Mouse (Mus musculus) midbrain, embryonic 15.5 days (tissue): ENCODE measurements at regions not wholly inside any gene's neighbourhood (a gene's known extent, or its start where the extent isn't known, plus 50 kb on each side); places are given as distances from the start of the nearest gene placed in this dataset.

ENCODE experiments used
- ATAC-seq: fragments of 200-750 bp; cut with Nextera tagmentation; replicated peaks from 2 replicates; pipeline ENCODE4 v1.8.0; 2017; ENCODE audit warnings: moderate TSS enrichment
- H3K27ac ChIP-seq: fragments of 300-500 bp; sonication (generic); 2 replicates; pipeline ENCODE4 v1.5.1; 2015; ENCODE audit warnings: mild to moderate bottlenecking, inconsistent platforms
- H3K27me3 ChIP-seq: fragments of 300-500 bp; sonication (generic); replicated peaks from 2 replicates; pipeline ENCODE4 v1.6.1; 2015; ENCODE audit warnings: inconsistent platforms
- H3K36me3 ChIP-seq: fragments of 300-500 bp; sonication (generic); replicated peaks from 2 replicates; pipeline ENCODE4 v1.6.1; 2015; ENCODE audit warnings: inconsistent platforms
- H3K4me1 ChIP-seq: fragments of 300-500 bp; sonication (generic); 2 replicates; pipeline ENCODE4 v1.6.1; 2015; ENCODE audit warnings: inconsistent platforms
- H3K4me2 ChIP-seq: fragments of 300-500 bp; sonication (generic); 2 replicates; pipeline ENCODE4 v1.6.1; 2015; ENCODE audit warnings: inconsistent platforms, mild to moderate bottlenecking, moderate library complexity
- H3K4me3 ChIP-seq: fragments of 300-500 bp; sonication (generic); 2 replicates; pipeline ENCODE4 v1.5.1; 2015; ENCODE audit warnings: mild to moderate bottlenecking, inconsistent platforms
- H3K9ac ChIP-seq: fragments of 300-500 bp; sonication (generic); 2 replicates; pipeline ENCODE4 v1.6.1; 2015; ENCODE audit warnings: mild to moderate bottlenecking, inconsistent platforms
- H3K9me3 ChIP-seq: fragments of 300-500 bp; sonication (generic); 2 replicates; pipeline ENCODE4 v1.6.1; 2016; ENCODE audit warnings: inconsistent platforms
- WGBS: fragments of 180-500 bp; shearing (Covaris S2); methylation state at CpG from one replicate; pipeline ENCODE4 v1.1.7; 2015; ENCODE audit warnings: mixed read lengths; 5-methylcytosine and 5-hydroxymethylcytosine counted together

- no peaks in the 10 kb centered on the region for H3K27me3 ChIP-seq
- H3K4me2 ChIP-seq, result no peak overlapping the region
- no peaks in the 10 kb centered on the region for H3K36me3 ChIP-seq
- H3K9me3 ChIP-seq, result no peaks in the 10 kb centered on the region
- no peak overlapping the region for H3K9ac ChIP-seq
- no peak overlapping the region for H3K27ac ChIP-seq
- no peaks in the 10 kb centered on the region for H3K4me1 ChIP-seq
- peak; percentile 84; the same call in 1 of the 2 replicates for ATAC-seq
- 46% methylated on average over 8 of the region's 8 CpGs for WGBS
- no peak overlapping the region for H3K4me3 ChIP-seq
These were observed 394.8 kb downstream of the Lrriq3 start for GRCm38 (mm10) chr3:155487877-155488537.

DNA sequence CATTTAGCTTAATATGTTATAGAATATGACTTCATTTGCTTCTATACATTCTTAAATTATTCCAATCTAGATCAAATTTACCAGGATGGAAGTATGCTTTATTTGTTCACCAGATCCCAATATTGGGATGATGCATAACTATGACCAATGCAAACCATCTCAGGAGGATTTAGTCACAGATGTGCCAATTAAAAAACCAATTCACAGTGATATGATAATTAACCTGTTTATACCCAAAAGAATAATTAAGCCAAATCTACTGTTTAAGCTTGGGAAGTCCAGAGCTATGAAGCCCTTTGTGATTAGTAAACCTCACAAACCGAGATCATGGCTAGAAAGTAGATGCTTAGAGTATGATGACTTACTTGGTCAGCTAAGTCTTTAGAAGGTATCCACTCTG, 397.4 kb downstream of the Lrriq3 start:
- no peaks in the 10 kb centered on the region for H3K36me3 ChIP-seq
- no peak for ATAC-seq
- H3K9ac ChIP-seq, result no peak overlapping the region
- H3K4me1 ChIP-seq, result no peaks in the 10 kb centered on the region
- WGBS, result 46% methylated on average over 1 of the region's 1 CpGs
- H3K9me3 ChIP-seq, result no peaks in the 10 kb centered on the region
- H3K27me3 ChIP-seq, result no peaks in the 10 kb centered on the region
- H3K27ac ChIP-seq, result no peak overlapping the region
- H3K4me3 ChIP-seq, result no peak overlapping the region
- H3K4me2 ChIP-seq, result no peak overlapping the region

- Histone ChIP-seq H3K27ac (no peak overlapping the region), H3K9me3 (no peaks in the 10 kb centered on the region), H3K4me2 (no peak overlapping the region), H3K4me3 (no peak overlapping the region), H3K27me3 (no peaks in the 10 kb centered on the region), H3K36me3 (no peaks in the 10 kb centered on the region), H3K4me1 (no peaks in the 10 kb centered on the region), H3K9ac (no peak overlapping the region)
- ATAC-seq, result no peak
- 91% methylated on average over 1 of the region's 1 CpGs for WGBS
These were observed 417.1 kb downstream of the Lrriq3 start for GRCm38 (mm10) chr3:155510161-155510857.

GRCm38 (mm10) chr3:155513885-155514284, 420.7 kb downstream of the Lrriq3 start:
- no peaks in the 10 kb centered on the region for H3K9me3 ChIP-seq
- no peaks in the 10 kb centered on the region for H3K4me1 ChIP-seq
- no peaks in the 10 kb centered on the region for H3K27me3 ChIP-seq
- H3K4me3 ChIP-seq, result no peak overlapping the region
- H3K27ac ChIP-seq, result no peak overlapping the region
- ATAC-seq, result no peak
- no peak overlapping the region for H3K9ac ChIP-seq
- WGBS, result 82% methylated on average over 2 of the region's 2 CpGs
- H3K36me3 ChIP-seq, result no peaks in the 10 kb centered on the region
- no peak overlapping the region for H3K4me2 ChIP-seq

- no peaks in the 10 kb centered on the region for H3K4me1 ChIP-seq
- WGBS, result 75% methylated on average over 3 of the region's 3 CpGs
- no peak overlapping the region for H3K4me2 ChIP-seq
- no peak for ATAC-seq
- no peaks in the 10 kb centered on the region for H3K36me3 ChIP-seq
- no peak overlapping the region for H3K9ac ChIP-seq
- H3K9me3 ChIP-seq, result no peaks in the 10 kb centered on the region
- H3K4me3 ChIP-seq, result no peak overlapping the region
- H3K27me3 ChIP-seq, result no peaks in the 10 kb centered on the region
- no peak overlapping the region for H3K27ac ChIP-seq
These were observed 436.1 kb downstream of the Lrriq3 start for GRCm38 (mm10) chr3:155529312-155529711.

- no peak overlapping the region for H3K27ac ChIP-seq
- no peak overlapping the region for H3K9ac ChIP-seq
- no peaks in the 10 kb centered on the region for H3K36me3 ChIP-seq
- H3K4me2 ChIP-seq, result no peak overlapping the region
- H3K4me3 ChIP-seq, result no peak overlapping the region
- no peaks in the 10 kb centered on the region for H3K4me1 ChIP-seq
- H3K27me3 ChIP-seq, result no peaks in the 10 kb centered on the region
- no peak for ATAC-seq
- no peaks in the 10 kb centered on the region for H3K9me3 ChIP-seq
These were observed 437.6 kb downstream of the Lrriq3 start for GRCm38 (mm10) chr3:155530811-155531210.

- no peak overlapping the region for H3K4me3 ChIP-seq
- no peaks in the 10 kb centered on the region for H3K9me3 ChIP-seq
- WGBS, result 73% methylated on average over 4 of the region's 4 CpGs
- no peak overlapping the region for H3K27ac ChIP-seq
- no peaks in the 10 kb centered on the region for H3K27me3 ChIP-seq
- 0 out of 2 replicates have a peak, but pooled peaks have one; percentile 48 for ATAC-seq
- H3K4me2 ChIP-seq, result no peak overlapping the region
- H3K36me3 ChIP-seq, result no peaks in the 10 kb centered on the region
- H3K9ac ChIP-seq, result no peak overlapping the region
- no peaks in the 10 kb centered on the region for H3K4me1 ChIP-seq
These were observed 438.8 kb downstream of the Lrriq3 start for GRCm38 (mm10) chr3:155532075-155532474.

DNA sequence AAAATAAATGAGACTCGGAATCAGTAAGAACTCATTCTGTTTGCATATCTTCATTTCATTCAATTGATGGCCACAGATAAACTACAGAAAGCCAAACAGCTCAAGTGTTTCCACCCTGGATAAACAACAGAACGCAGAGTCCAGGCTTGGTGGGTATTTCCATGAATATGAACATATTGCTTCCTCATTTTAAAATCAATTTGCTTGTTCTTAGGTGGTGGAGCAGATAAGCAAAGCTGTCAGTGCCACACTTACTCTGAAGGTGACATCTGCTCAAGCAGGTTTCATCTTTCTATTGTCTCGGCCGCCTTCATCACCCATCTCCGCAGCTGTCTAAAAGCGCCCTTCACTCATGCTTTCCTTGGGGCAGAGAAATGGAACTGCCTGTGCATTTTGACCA, 455.0 kb downstream of the Lrriq3 start:
- no peak for ATAC-seq
- Histone ChIP-seq H3K9me3 (no peaks in the 10 kb centered on the region), H3K27me3 (no peaks in the 10 kb centered on the region), H3K36me3 (no peaks in the 10 kb centered on the region), H3K4me1 (no peaks in the 10 kb centered on the region), H3K4me2 (no peak overlapping the region), H3K27ac (no peak overlapping the region), H3K9ac (no peak overlapping the region), H3K4me3 (no peak overlapping the region)
- WGBS, result 77% methylated on average over 6 of the region's 6 CpGs

- no peak overlapping the region for H3K4me2 ChIP-seq
- H3K9ac ChIP-seq, result no peak overlapping the region
- no peaks in the 10 kb centered on the region for H3K9me3 ChIP-seq
- ATAC-seq, result peak; percentile 54; the same call in 1 of the 2 replicates
- 16% methylated on average over 2 of the region's 2 CpGs for WGBS
- no peaks in the 10 kb centered on the region for H3K36me3 ChIP-seq
- H3K27ac ChIP-seq, result no peak overlapping the region
- no peaks in the 10 kb centered on the region for H3K27me3 ChIP-seq
- H3K4me3 ChIP-seq, result no peak overlapping the region
- H3K4me1 ChIP-seq, result peaks cover 10% of the 10 kb centered on the region
These were observed 483.9 kb downstream of the Lrriq3 start for GRCm38 (mm10) chr3:155577111-155577510.

DNA sequence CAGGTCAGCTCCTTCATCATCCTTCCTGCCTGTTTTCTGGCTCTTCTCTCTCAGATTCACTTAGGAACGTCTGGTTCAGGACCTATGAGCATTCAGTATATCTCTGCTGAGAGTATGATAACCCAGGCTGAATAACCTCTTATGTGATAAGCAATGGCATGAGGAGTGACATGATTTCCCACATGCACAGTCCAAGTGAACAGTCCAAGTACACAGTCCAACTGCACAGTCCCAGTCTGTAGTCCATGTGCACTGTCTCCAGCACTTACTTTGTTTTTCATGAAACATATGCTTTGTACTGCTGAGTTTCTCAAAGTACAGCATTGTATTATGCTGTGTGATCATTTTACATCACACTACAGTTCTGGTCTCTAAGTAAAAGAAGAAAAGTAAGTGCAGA, 510.8 kb downstream of the Lrriq3 start:
- WGBS, result 57% methylated on average over 1 of the region's 1 CpGs
- no peak for ATAC-seq
- Histone ChIP-seq H3K4me2 (no peak overlapping the region), H3K4me1 (no peaks in the 10 kb centered on the region), H3K9ac (no peak overlapping the region), H3K36me3 (no peaks in the 10 kb centered on the region), H3K4me3 (no peak overlapping the region), H3K27me3 (no peaks in the 10 kb centered on the region), H3K27ac (no peak overlapping the region), H3K9me3 (no peaks in the 10 kb centered on the region)
